Mouse (Mus musculus) heart, embryonic 12.5 days (tissue): ENCODE results near the gene 2310033P09Rik. TPM values are rescaled to one million over a fixed set of nuclear protein-coding genes. Genes with fewer than 3 reads are reported as not detected.
"Not testable (repeated sequence)": the region's sequence is repeated elsewhere in the genome, so short reads cannot be mapped to it uniquely, and the experiment has no call there.

ENCODE experiments used
- ATAC-seq: fragments of 200-750 bp; cut with Nextera tagmentation; 2 replicates; pipeline ENCODE4 v1.8.0; 2017; ENCODE audit warnings: moderate TSS enrichment, moderate library complexity; ENCODE audit not compliant: insufficient number of reproducible peaks, low FRiP score
- H3K27ac ChIP-seq: fragments of 300-500 bp; sonication (generic); 2 replicates; pipeline ENCODE4 v1.5.1; 2016; ENCODE audit warnings: mild to moderate bottlenecking, moderate library complexity; ENCODE audit not compliant: poor library complexity, severe bottlenecking
- H3K27me3 ChIP-seq: fragments of 300-500 bp; sonication (generic); replicated peaks from 2 replicates; pipeline ENCODE4 v1.6.1; 2016; ENCODE audit warnings: mild to moderate bottlenecking, moderate library complexity
- H3K36me3 ChIP-seq: fragments of 300-500 bp; sonication (generic); 2 replicates; pipeline ENCODE4 v1.6.1; 2016; ENCODE audit warnings: mild to moderate bottlenecking, moderate library complexity
- H3K4me1 ChIP-seq: fragments of 300-500 bp; sonication (generic); replicated peaks from 2 replicates; pipeline ENCODE4 v1.6.1; 2016; ENCODE audit warnings: mild to moderate bottlenecking
- H3K4me2 ChIP-seq: fragments of 300-500 bp; sonication (generic); 2 replicates; pipeline ENCODE4 v1.6.1; 2016; ENCODE audit warnings: mild to moderate bottlenecking, moderate library complexity
- H3K4me3 ChIP-seq: fragments of 300-500 bp; sonication (generic); 2 replicates; pipeline ENCODE4 v1.5.1; 2016; ENCODE audit warnings: mild to moderate bottlenecking
- H3K9ac ChIP-seq: fragments of 300-500 bp; sonication (generic); 2 replicates; pipeline ENCODE4 v1.6.1; 2016; ENCODE audit warnings: mild to moderate bottlenecking, moderate library complexity
- H3K9me3 ChIP-seq: fragments of 300-500 bp; sonication (generic); replicated peaks from 2 replicates; pipeline ENCODE4 v1.6.1; 2016; ENCODE audit warnings: mild to moderate bottlenecking, moderate library complexity
- WGBS: fragments of 180-500 bp; shearing (Covaris S2); methylation state at CpG from one replicate; pipeline ENCODE4 v1.1.7; 2016; 5-methylcytosine and 5-hydroxymethylcytosine counted together
- polyA plus RNA-seq: library from polyadenylated mRNA; unstranded; fragments of >200 nt; fragmentation: Nextera tagmentation; extraction: Ambion mirVana; gene quantifications from 2 replicates; pipeline ENCODE4 v1.2.1, GENCODE M21; 2016

Gene 2310033P09Rik
- polyA plus RNA-seq, 1 experiment from 2014 or later: 25.0 TPM

DNA sequence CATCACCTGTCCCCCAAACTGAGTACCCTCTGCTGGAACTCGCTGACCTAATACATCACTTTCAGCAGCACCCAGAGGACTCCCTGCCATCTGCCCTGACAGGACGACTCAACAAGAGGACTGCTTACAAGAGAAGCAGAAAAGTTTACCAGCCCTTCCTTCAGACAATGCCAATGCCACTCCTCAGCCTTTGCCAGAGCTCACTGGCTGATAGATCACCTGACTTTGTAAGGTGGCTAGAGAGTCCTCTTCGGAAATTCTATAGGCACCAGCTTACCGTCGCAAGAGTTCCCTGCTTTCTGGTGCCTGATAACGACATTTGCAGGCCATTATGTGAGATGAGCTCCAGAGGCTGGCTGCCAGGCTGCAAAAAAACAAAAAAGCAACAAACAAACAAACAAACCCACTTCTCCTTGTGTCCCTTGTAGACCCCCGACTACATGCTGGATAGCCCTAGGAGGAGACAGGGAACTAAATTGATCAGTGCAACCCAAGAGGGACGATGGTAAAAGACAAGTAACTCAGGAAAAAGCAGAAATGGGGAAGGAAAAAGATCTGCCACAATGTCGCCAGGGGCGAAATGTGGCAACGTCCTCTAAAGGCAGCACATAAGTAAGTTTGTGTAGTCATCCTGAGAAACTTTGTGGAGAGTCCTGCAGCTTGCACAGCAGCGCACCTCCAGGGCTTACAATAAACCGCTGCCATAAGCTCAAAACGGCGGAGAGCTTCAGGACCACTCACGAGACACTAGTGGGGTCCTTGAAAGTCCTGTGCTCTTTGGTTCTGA lies 6.7 kb upstream of the 2310033P09Rik start:
- H3K4me2 ChIP-seq: peak overlapping the region; percentile 83
- no peaks in the 10 kb centered on the region for H3K27me3 ChIP-seq
- H3K9me3 ChIP-seq: no peaks in the 10 kb centered on the region
- H3K36me3 ChIP-seq: peaks cover 33% of the 10 kb centered on the region
- ATAC-seq: no peak; the same call in none of the 2 replicates
- peak overlapping the region; percentile 85 for H3K4me3 ChIP-seq
- peak overlapping the region; percentile 77 for H3K27ac ChIP-seq
- H3K4me1 ChIP-seq: peaks cover 13% of the 10 kb centered on the region
- 27% methylated on average over 16 of the region's 16 CpGs for WGBS
- H3K9ac ChIP-seq: peak overlapping the region; percentile 88

DNA sequence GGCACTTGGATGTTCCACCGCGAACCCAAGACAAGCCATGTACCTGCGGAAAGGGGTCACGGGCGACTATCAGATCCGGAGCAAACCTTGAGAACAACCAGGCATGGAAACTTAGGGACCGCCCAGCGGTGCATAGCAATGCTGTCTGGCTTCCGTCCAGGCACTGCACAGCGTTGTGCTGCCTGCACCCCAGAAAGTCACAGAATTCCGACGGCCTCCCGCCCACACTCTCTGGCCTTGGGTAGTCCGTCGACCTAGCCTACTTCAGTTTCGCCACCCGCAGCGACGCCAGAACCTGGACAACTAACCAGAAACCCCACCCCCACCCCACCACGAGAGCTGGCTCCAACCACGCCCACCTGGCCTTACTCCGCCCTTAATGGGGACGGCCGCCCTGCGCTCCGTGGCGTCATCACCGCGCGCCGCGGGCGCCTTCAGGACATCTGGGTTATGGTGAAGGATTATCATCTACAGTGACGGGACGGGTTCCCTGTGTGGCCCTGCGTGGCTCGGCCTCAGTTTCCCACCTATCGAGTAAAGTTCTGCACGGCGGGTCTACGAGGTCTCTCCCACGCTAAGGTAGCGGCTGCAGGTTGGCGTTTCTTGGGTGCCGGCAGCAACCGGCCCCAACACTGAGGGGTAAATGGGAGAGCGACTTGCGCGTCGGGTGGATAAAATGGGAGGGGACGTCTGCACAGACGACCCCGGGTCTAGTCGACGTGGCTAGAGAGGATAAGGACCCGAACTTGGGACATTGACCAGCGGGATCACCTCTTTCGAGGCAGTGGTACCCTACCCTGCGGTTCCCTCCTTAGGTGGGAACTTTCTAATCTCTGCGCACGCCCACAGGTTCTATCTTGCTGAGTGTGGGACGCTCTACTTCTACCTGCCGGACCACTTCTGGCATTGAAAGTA lies 5.8 kb upstream of the 2310033P09Rik start, which contains the start of gene Mrpl55:
Gene Mrpl55 (plus strand): TSS at position 406 of the 915 bp plus-strand sequence.
- Histone ChIP-seq H3K36me3 (peaks cover 40% of the 10 kb centered on the region), H3K4me3 (peak within 1 kb of the TSS; percentile 85), H3K9ac (peak within 1 kb of the TSS; percentile 88), H3K4me1 (peaks cover 13% of the 10 kb centered on the region), H3K27me3 (no peaks in the 10 kb centered on the region), H3K27ac (peak within 1 kb of the TSS; percentile 77), H3K4me2 (peak within 1 kb of the TSS; percentile 83), H3K9me3 (no peaks in the 10 kb centered on the region)
- peak; percentile 93 for ATAC-seq
- under 1% methylated on average over 63 of the region's 63 CpGs for WGBS

DNA sequence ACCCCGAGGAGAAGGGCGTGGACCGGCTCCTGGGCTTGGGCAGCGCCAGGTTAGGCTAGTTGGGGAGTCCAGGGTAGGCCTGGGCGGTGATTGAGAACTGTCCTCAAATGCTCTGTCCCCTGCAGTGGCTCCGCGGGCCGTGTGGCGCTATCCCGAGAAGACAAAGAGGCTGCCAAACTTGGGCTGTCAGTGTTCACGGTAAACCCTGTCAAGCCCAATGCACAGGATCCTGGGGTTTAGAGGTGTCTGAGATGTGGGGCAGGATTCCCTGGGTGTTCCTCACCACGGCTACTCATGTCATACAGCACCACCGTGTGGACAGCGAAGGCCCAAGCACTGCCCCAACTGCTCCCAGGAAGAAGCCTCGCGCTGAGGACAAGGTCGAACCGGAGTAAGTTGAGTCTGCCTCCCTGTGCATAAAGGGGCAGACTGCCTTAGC lies 901 bp downstream of the 2310033P09Rik start:
- Histone ChIP-seq H3K4me1 (peaks cover 35% of the 10 kb centered on the region), H3K4me2 (peak overlapping the region; percentile 83), H3K4me3 (peak overlapping the region; percentile 70), H3K9ac (peak overlapping the region; percentile 85), H3K27ac (peak overlapping the region; percentile 89), H3K9me3 (no peaks in the 10 kb centered on the region), H3K36me3 (peaks cover 72% of the 10 kb centered on the region), H3K27me3 (no peaks in the 10 kb centered on the region)
- WGBS: 7% methylated on average over 18 of the region's 18 CpGs
- ATAC-seq: peak; percentile 62

DNA sequence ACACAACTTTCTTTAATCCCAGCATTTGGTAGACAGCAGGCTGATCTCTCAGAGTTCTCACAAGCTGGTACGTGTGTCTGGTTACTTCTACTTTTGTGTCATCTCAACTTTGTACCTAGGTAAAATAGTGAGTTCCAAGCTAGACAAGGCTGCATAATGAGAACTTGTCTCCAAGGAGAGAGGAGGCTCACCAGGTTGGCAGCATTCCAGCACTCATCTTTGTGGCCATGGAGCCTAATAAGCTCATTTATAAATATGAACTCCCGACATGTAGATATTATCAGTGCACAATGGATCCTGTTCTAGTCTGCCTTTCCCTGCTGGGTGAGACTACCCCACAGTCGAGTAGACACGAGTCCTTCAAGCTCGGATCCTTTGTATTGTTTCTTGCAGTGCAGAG lies 1.5 kb downstream of the 2310033P09Rik start:
- ATAC-seq: no peak
- Histone ChIP-seq H3K9me3 (no peaks in the 10 kb centered on the region), H3K27me3 (no peaks in the 10 kb centered on the region), H3K4me2 (peak overlapping the region; percentile 83), H3K9ac (no peak overlapping the region), H3K27ac (0 out of 2 replicates have a peak overlapping the region, but pooled peaks have one; percentile 89), H3K4me1 (peaks cover 41% of the 10 kb centered on the region), H3K36me3 (peaks cover 72% of the 10 kb centered on the region), H3K4me3 (peak overlapping the region; percentile 70)
- 77% methylated on average over 5 of the region's 5 CpGs for WGBS

DNA sequence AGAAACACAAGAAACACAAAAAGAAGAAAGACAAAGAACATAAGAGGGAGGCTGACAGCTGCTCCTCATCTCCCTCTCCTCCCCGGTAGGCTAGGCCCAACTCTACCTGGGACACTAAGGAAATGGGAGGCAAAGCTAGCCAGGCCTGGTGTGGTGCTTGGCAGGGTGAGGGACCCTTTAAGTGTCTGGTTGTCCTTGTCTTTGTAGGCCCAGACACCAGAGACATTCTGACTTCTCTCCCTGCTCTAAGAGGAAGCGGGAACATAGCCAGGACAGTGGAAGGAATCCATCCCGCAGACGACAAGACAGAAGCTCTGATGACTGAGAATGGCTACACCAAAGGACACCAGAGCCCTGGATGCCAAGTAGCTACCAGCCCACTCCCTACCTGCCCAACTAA lies 1.9 kb downstream of the 2310033P09Rik start:
- H3K4me3 ChIP-seq: no peak overlapping the region
- peaks cover 44% of the 10 kb centered on the region for H3K4me1 ChIP-seq
- WGBS: 76% methylated on average over 4 of the region's 4 CpGs
- ATAC-seq: no peak
- H3K9ac ChIP-seq: no peak overlapping the region
- H3K27ac ChIP-seq: no peak overlapping the region
- no peaks in the 10 kb centered on the region for H3K9me3 ChIP-seq
- no peaks in the 10 kb centered on the region for H3K27me3 ChIP-seq
- H3K4me2 ChIP-seq: no peak overlapping the region
- peaks cover 70% of the 10 kb centered on the region for H3K36me3 ChIP-seq

DNA sequence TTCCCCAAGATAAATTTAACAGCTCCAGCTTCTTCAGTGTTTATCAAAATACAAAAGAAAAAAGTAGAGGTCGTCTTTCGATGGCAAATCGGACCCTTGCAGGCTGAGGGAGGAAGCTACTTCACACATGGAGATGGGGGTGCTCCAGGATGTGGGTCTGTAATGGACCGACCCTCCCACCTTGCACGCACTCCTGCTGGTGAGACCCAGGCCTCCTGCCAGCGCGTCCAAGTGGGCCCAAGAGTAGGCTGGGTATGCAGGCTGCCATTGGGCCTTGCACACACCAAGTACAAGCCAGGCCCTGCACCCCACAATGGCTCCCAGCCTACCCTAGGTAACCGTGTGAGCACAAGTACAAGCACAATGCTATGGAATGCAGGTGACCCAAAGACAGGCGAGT lies 3.4 kb downstream of the 2310033P09Rik start:
- ATAC-seq, H3K9ac ChIP-seq, H3K27me3 ChIP-seq, H3K27ac ChIP-seq, H3K4me3 ChIP-seq, H3K9me3 ChIP-seq, H3K4me2 ChIP-seq: not testable (repeated sequence)
- WGBS: 86% methylated on average over 9 of the region's 9 CpGs
- Histone ChIP-seq H3K36me3 (peaks cover 63% of the 10 kb centered on the region), H3K4me1 (peaks cover 46% of the 10 kb centered on the region)

DNA sequence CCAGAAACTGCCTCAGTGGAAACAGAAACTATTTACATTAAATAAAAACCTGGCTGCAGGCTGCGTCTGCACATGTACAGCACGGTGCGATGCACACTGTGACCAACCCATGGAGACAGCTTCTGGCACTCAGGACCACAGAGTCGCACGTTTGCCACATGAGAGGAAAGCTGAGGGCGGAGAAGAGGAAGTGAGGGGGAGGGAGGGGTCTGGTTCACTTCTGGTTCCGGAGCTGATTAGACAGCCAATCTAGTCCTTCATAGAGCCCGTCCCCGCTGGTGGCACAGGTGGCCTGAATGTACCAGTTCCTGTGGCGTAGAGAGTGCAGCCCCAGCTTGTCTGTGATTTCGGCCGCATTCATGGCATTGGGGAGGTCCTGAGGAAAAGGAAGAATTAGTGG lies 4.2 kb downstream of the 2310033P09Rik start:
- WGBS: 67% methylated on average over 12 of the region's 12 CpGs
- H3K4me1 ChIP-seq: peaks cover 54% of the 10 kb centered on the region
- H3K9ac ChIP-seq, H3K4me2 ChIP-seq, H3K27ac ChIP-seq, H3K4me3 ChIP-seq, H3K9me3 ChIP-seq, ATAC-seq, H3K27me3 ChIP-seq: not testable (repeated sequence)
- peaks cover 62% of the 10 kb centered on the region for H3K36me3 ChIP-seq

DNA sequence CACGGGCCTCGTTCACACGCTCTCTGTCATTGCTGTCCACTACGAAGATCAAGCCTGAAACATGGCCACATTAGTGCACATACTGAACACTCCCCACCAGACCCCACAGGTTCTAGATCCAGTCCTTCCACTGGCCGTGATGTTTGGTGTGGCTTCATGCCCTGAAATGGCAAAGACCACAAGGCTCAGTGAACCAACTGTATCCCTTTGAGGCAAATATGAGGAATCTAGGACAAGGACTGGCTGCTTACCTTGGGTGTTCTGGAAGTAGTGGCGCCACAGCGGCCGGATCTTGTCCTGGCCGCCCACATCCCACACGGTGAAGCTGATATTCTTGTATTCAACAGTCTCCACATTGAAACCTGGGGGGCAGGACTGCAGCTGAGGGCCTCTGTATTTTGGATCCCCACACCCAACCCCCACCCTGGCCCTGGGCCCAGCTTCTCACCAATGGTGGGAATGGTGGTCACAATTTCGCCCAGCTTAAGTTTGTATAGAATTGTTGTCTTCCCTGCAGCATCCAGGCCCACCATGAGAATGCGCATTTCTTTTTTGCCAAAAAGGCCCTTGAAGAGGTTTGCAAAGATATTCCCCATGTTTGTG lies 4.9 kb downstream of the 2310033P09Rik start:
- no peak overlapping the region for H3K4me3 ChIP-seq
- no peak overlapping the region for H3K9ac ChIP-seq
- 92% methylated on average over 12 of the region's 12 CpGs for WGBS
- H3K4me2 ChIP-seq: no peak overlapping the region
- H3K36me3 ChIP-seq: peaks cover 66% of the 10 kb centered on the region
- ATAC-seq: no peak
- no peaks in the 10 kb centered on the region for H3K27me3 ChIP-seq
- no peaks in the 10 kb centered on the region for H3K9me3 ChIP-seq
- no peak overlapping the region for H3K27ac ChIP-seq
- peaks cover 59% of the 10 kb centered on the region for H3K4me1 ChIP-seq

DNA sequence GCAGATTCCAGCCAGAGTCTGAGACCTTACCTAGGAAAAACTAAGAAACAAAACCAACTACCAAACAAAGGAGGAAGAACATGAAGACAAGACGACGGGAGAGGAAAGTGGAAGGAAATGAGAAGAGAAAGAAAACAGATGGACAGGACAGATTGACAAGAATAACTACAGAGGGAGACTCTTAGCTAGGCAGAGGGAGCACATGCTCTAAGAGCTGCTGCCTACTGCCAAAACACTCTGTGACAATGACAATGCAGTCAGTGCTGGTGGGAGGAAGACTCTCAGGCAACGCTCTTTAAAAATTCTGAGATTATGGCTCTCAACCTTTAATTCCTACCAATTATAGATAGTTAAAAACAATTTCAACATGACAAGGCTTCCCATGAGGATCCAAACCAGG lies 8.8 kb downstream of the 2310033P09Rik start:
- peaks cover 49% of the 10 kb centered on the region for H3K36me3 ChIP-seq
- no peak overlapping the region for H3K4me3 ChIP-seq
- no peak for ATAC-seq
- H3K4me2 ChIP-seq: no peak overlapping the region
- H3K4me1 ChIP-seq: peaks cover 71% of the 10 kb centered on the region
- 66% methylated on average over 3 of the region's 3 CpGs for WGBS
- no peaks in the 10 kb centered on the region for H3K9me3 ChIP-seq
- no peak overlapping the region for H3K9ac ChIP-seq
- H3K27ac ChIP-seq: no peak overlapping the region
- H3K27me3 ChIP-seq: no peaks in the 10 kb centered on the region

DNA sequence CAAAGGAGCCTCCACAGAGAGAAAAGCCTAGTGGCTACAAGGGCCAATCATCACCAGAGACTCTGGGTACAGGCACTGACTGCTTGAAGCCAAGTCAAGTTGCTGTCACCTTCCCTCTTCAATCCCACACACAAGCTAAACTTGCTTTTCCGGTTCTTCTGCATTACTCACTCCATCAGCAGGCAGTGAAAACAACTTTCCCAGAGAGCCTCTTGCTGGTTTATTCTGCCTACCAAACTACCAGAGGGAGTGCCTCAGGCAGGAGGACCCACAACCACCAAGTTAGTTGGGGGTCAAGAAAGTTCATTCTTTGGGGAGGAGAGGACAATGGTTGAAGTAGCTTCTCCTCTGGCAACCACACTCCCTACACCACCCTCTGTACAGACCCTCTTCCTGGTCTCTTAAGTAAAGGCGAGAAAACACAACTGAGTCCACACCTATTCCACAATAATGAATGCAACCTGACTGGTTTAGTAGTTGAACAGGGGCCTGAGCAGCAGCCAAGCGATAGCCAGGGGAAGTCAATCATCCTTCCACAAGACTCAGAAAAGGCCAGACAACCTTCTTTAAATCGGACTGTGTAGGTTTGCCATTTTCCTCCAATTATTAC lies 10.4 kb downstream of the 2310033P09Rik start:
- no peak for ATAC-seq
- H3K9ac ChIP-seq: no peak overlapping the region
- no peak overlapping the region for H3K27ac ChIP-seq
- no peak overlapping the region for H3K4me2 ChIP-seq
- H3K4me1 ChIP-seq: peaks cover 73% of the 10 kb centered on the region
- 83% methylated on average over 4 of the region's 4 CpGs for WGBS
- H3K27me3 ChIP-seq: no peaks in the 10 kb centered on the region
- H3K9me3 ChIP-seq: no peaks in the 10 kb centered on the region
- H3K36me3 ChIP-seq: peaks cover 35% of the 10 kb centered on the region
- no peak overlapping the region for H3K4me3 ChIP-seq
